Mouse (Mus musculus): ENCODE measurements around the gene Syvn1.
A peak's percentile ranks its signal among the peaks of the same experiment; 100 is the strongest.

GRCm38 (mm10) chr19:5998180-5998579, 48.2 kb upstream of the Syvn1 start:
- TF ChIP-seq POLR2A (IDR thresholded peaks at IDR 0.05; ENCODE audit: borderline replicate concordance, extremely low read depth, low read depth, low read length), result no peak
- TF ChIP-seq CTCF (IDR thresholded peaks at IDR 0.05; ENCODE audit: insufficient read depth, low read length), result 0 out of 2 replicates have a peak, but pooled peaks have one; percentile 33

All from lung, adult 2 months (tissue).